Mouse (Mus musculus): Measurements from ENCODE around the gene Tcte1. TPM values are rescaled to one million over a fixed set of nuclear protein-coding genes. Genes with fewer than 3 reads are reported as not detected.

Gene Tcte1
- total RNA-seq, 1 experiment, result 0.09 TPM

DNA sequence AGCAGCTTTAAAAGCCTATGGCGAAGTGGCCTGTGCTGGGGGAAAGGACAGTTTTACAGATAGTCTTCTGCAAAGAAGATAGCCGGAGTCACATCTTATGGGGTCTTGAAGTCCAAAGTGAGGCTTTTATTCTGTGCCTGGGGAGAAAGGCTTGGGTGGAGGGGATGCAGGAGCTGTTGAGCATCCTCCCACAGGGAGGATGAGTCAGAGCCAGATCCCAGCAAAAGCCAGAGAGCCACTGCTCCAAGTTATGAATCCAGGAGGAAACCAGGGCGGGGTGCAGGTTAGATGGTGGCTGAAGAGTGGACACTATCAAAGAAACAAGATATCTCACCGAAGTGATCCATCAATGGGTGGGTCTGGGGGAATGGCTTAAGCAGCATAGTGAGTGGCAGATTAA is 11.5 kb upstream of the Tcte1 start:
- in situ Hi-C loops (cut with MboI; ENCODE audit: low sequenced_read_pairs in 2 of 2, unreplicated experiment in 2 of 2), result no loop called here

GRCm38 (mm10) chr17:45515204-45515726 is 8.0 kb upstream of the Tcte1 start:
- in situ Hi-C loops (cut with MboI; ENCODE audit: low sequenced_read_pairs in 2 of 2, unreplicated experiment in 2 of 2), result no loop called here
- H3K9me3 ChIP-seq (ENCODE audit: control insufficient read depth, insufficient read depth, low read depth, low read length), result no peaks in the 10 kb centered on the region
- H3K9ac ChIP-seq (ENCODE audit: insufficient read depth, low read depth, low read length, poor library complexity, severe bottlenecking), result peak overlapping the region; percentile 69; the same call in 1 of the 2 replicates
- H3K36me3 ChIP-seq (ENCODE audit: control insufficient read depth, insufficient read depth, low read length, poor library complexity, severe bottlenecking), result peaks cover 33% of the 10 kb centered on the region
- H3K4me1 ChIP-seq (ENCODE audit: control insufficient read depth in 2 of 2, insufficient read depth in 2 of 2, low read length in 2 of 2, poor library complexity in 1 of 2), result peaks cover 1 to 16% of the 10 kb centered on the region in 2 experiments; a peak in 3 of 4 replicates
- H3K4me3 ChIP-seq (ENCODE audit: insufficient read depth in 1 of 2, low read depth in 1 of 2, low read length in 2 of 2, poor library complexity in 1 of 2, severe bottlenecking in 1 of 2), result peak overlapping the region in 1 of 2 experiments; percentile 44; a peak in 2 of 4 replicates
- TF ChIP-seq ZC3H11A (IDR thresholded peaks at IDR 0.05; ENCODE audit: borderline replicate concordance, low read depth, low read length), result no peak
- TF ChIP-seq HCFC1 (IDR thresholded peaks at IDR 0.05; ENCODE audit: borderline replicate concordance, insufficient read depth, low read length), result no peak
- TF ChIP-seq ZNF384 (IDR thresholded peaks at IDR 0.05; ENCODE audit: low read depth, low read length), result no peak
- no peak for TF ChIP-seq CHD2 (IDR thresholded peaks at IDR 0.05; ENCODE audit: low read depth, low read length)
- DNase-seq (ENCODE audit: low read depth, low spot score), result no peak
- no peak overlapping the region; the same call in 1 of the 2 replicates for H3K27ac ChIP-seq (ENCODE audit: insufficient read depth, low read depth, low read length, poor library complexity, severe bottlenecking)

More for the DNA sequence above, 11.5 kb upstream of the Tcte1 start:
- Histone ChIP-seq H3K9ac (ENCODE audit: insufficient read depth, low read depth, low read length, poor library complexity, severe bottlenecking) (no peak overlapping the region), H3K4me3 (ENCODE audit: insufficient read depth in 1 of 2, low read depth in 1 of 2, low read length in 2 of 2, poor library complexity in 1 of 2, severe bottlenecking in 1 of 2) (no peak overlapping the region), H3K27ac (ENCODE audit: insufficient read depth, low read depth, low read length, poor library complexity, severe bottlenecking) (no peak overlapping the region), H3K36me3 (ENCODE audit: control insufficient read depth, insufficient read depth, low read length, poor library complexity, severe bottlenecking) (peaks cover 12% of the 10 kb centered on the region; the same call in 1 of the 2 replicates), H3K4me1 (ENCODE audit: control insufficient read depth in 2 of 2, insufficient read depth in 2 of 2, low read length in 2 of 2, poor library complexity in 1 of 2) (peaks cover 1 to 15% of the 10 kb centered on the region in 2 experiments; a peak in 3 of 4 replicates), H3K9me3 (ENCODE audit: control insufficient read depth, insufficient read depth, low read depth, low read length) (no peaks in the 10 kb centered on the region)
- TF ChIP-seq HCFC1 (IDR thresholded peaks at IDR 0.05; ENCODE audit: borderline replicate concordance, insufficient read depth, low read length), result no peak
- TF ChIP-seq ZC3H11A (IDR thresholded peaks at IDR 0.05; ENCODE audit: borderline replicate concordance, low read depth, low read length), result no peak
- no peak for TF ChIP-seq ZNF384 (IDR thresholded peaks at IDR 0.05; ENCODE audit: low read depth, low read length)
- no peak for TF ChIP-seq MAFK (IDR thresholded peaks at IDR 0.05; ENCODE audit: insufficient read depth, low read depth, low read length)
- no peak for TF ChIP-seq CHD2 (IDR thresholded peaks at IDR 0.05; ENCODE audit: low read depth, low read length)
- DNase-seq (ENCODE audit: low read depth, low spot score), result no peak

DNA sequence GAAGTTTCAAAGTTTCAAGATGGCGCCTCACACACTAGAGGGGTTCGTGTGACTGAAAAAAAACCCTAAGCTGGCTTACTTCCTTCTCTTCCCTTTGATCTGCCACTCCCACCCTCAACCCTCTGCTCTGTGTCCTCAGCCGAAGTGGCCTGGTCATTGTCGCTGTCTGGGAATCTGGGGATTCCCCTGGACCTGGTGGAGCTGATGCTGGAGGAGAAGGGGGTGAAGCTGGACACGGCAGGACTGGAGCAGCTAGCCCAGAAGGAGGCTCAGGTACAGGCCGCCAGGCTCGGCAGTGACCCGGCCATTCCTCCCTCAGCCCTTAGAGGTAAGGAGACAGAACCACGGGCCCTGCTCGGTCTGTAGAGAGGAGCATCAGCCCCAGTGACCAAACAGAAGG is 7.4 kb upstream of the Tcte1 start:
- Histone ChIP-seq H3K36me3 (ENCODE audit: control insufficient read depth, insufficient read depth, low read length, poor library complexity, severe bottlenecking) (peaks cover 37% of the 10 kb centered on the region), H3K9me3 (ENCODE audit: control insufficient read depth, insufficient read depth, low read depth, low read length) (no peaks in the 10 kb centered on the region), H3K27ac (ENCODE audit: insufficient read depth, low read depth, low read length, poor library complexity, severe bottlenecking) (no peak overlapping the region; the same call in 1 of the 2 replicates), H3K4me1 (ENCODE audit: control insufficient read depth in 2 of 2, insufficient read depth in 2 of 2, low read length in 2 of 2, poor library complexity in 1 of 2) (peaks cover 1 to 16% of the 10 kb centered on the region in 2 experiments; a peak in 3 of 4 replicates), H3K4me3 (ENCODE audit: insufficient read depth in 1 of 2, low read depth in 1 of 2, low read length in 2 of 2, poor library complexity in 1 of 2, severe bottlenecking in 1 of 2) (no peak overlapping the region), H3K9ac (ENCODE audit: insufficient read depth, low read depth, low read length, poor library complexity, severe bottlenecking) (no peak overlapping the region)
- no peak for DNase-seq (ENCODE audit: low read depth, low spot score)
- in situ Hi-C loops (cut with MboI; ENCODE audit: low sequenced_read_pairs in 2 of 2, unreplicated experiment in 2 of 2), result no loop called here
- TF ChIP-seq ZNF384 (IDR thresholded peaks at IDR 0.05; ENCODE audit: low read depth, low read length), result no peak
- no peak for TF ChIP-seq HCFC1 (IDR thresholded peaks at IDR 0.05; ENCODE audit: borderline replicate concordance, insufficient read depth, low read length)
- no peak for TF ChIP-seq CHD2 (IDR thresholded peaks at IDR 0.05; ENCODE audit: low read depth, low read length)
- TF ChIP-seq ZC3H11A (IDR thresholded peaks at IDR 0.05; ENCODE audit: borderline replicate concordance, low read depth, low read length), result no peak
- TF ChIP-seq MAFK (IDR thresholded peaks at IDR 0.05; ENCODE audit: insufficient read depth, low read depth, low read length), result no peak

- no peak overlapping the region for H3K4me3 ChIP-seq (ENCODE audit: insufficient read depth in 1 of 2, low read depth in 1 of 2, low read length in 2 of 2, poor library complexity in 1 of 2, severe bottlenecking in 1 of 2)
- peaks cover 1 to 16% of the 10 kb centered on the region in 2 experiments; a peak in 3 of 4 replicates for H3K4me1 ChIP-seq (ENCODE audit: control insufficient read depth in 2 of 2, insufficient read depth in 2 of 2, low read length in 2 of 2, poor library complexity in 1 of 2)
- H3K36me3 ChIP-seq (ENCODE audit: control insufficient read depth, insufficient read depth, low read length, poor library complexity, severe bottlenecking), result peaks cover 41% of the 10 kb centered on the region
- no peaks in the 10 kb centered on the region for H3K9me3 ChIP-seq (ENCODE audit: control insufficient read depth, insufficient read depth, low read depth, low read length)
- H3K9ac ChIP-seq (ENCODE audit: insufficient read depth, low read depth, low read length, poor library complexity, severe bottlenecking), result no peak overlapping the region
- TF ChIP-seq ZC3H11A (IDR thresholded peaks at IDR 0.05; ENCODE audit: borderline replicate concordance, low read depth, low read length) (peak; percentile 12; the same call in 1 of the 2 replicates), ZNF384 (IDR thresholded peaks at IDR 0.05; ENCODE audit: low read depth, low read length) (no peak)
- in situ Hi-C loops (cut with MboI; ENCODE audit: low sequenced_read_pairs in 2 of 2, unreplicated experiment in 2 of 2), result no loop called here
- DNase-seq (ENCODE audit: low read depth, low spot score), result peak; percentile 82
- no peak overlapping the region for H3K27ac ChIP-seq (ENCODE audit: insufficient read depth, low read depth, low read length, poor library complexity, severe bottlenecking)
Observed at GRCm38 (mm10) chr17:45516488-45516887, 6.7 kb upstream of the Tcte1 start.

Data from ES-E14 (cell line).